Mouse (Mus musculus): ENCODE measurements around the gene Pacrg. TPM values are rescaled to one million over a fixed set of nuclear protein-coding genes. Genes with fewer than 3 reads are reported as not detected.

Gene Pacrg
- polyA plus RNA-seq, 1 experiment from 2014 or later, result 1.2 TPM

- Histone ChIP-seq H3K36me3 (ENCODE audit: control insufficient read depth, insufficient read depth, low read length) (no peaks in the 10 kb centered on the region), H3K4me1 (ENCODE audit: control insufficient read depth in 2 of 2, insufficient read depth in 2 of 2, low read length in 2 of 2) (peaks cover 4 to 8% of the 10 kb centered on the region in 2 experiments; a peak in 3 of 4 replicates), H3K9ac (ENCODE audit: low read length) (no peak overlapping the region), H3K27ac (replicated peaks in 1 of 2; ENCODE audit: control insufficient read depth in 1 of 2, insufficient read depth in 1 of 2, low read depth in 2 of 2, low read length in 2 of 2) (no peak overlapping the region), H3K4me2 (ENCODE audit: low read length) (no peak overlapping the region), H3K4me3 (ENCODE audit: control insufficient read depth in 1 of 2, insufficient read depth in 1 of 2, low read depth in 1 of 2, low read length in 2 of 2) (no peak overlapping the region), H3K27me3 (ENCODE audit: control insufficient read depth, insufficient read depth, low read length) (no peaks in the 10 kb centered on the region), H3K9me3 (ENCODE audit: control insufficient read depth, low read length) (no peaks in the 10 kb centered on the region)
- ATAC-seq (ENCODE audit: insufficient number of reproducible peaks, insufficient read depth, low FRiP score, low read depth), result no peak
- WGBS, result 75% methylated on average over 6 of the region's 6 CpGs
Observed at GRCm38 (mm10) chr17:10431849-10432524, 408.1 kb downstream of the Pacrg start.

- ATAC-seq (ENCODE audit: insufficient number of reproducible peaks, insufficient read depth, low FRiP score, low read depth), result no peak
- H3K4me2 ChIP-seq (ENCODE audit: low read length), result no peak overlapping the region
- no peak overlapping the region for H3K27ac ChIP-seq (replicated peaks in 1 of 2; ENCODE audit: control insufficient read depth in 1 of 2, insufficient read depth in 1 of 2, low read depth in 2 of 2, low read length in 2 of 2)
- peaks cover 4 to 7% of the 10 kb centered on the region in 2 experiments; a peak in 3 of 4 replicates for H3K4me1 ChIP-seq (ENCODE audit: control insufficient read depth in 2 of 2, insufficient read depth in 2 of 2, low read length in 2 of 2)
- no peaks in the 10 kb centered on the region for H3K27me3 ChIP-seq (ENCODE audit: control insufficient read depth, insufficient read depth, low read length)
- H3K9me3 ChIP-seq (ENCODE audit: control insufficient read depth, low read length), result no peaks in the 10 kb centered on the region
- H3K36me3 ChIP-seq (ENCODE audit: control insufficient read depth, insufficient read depth, low read length), result no peaks in the 10 kb centered on the region
- no peak overlapping the region for H3K4me3 ChIP-seq (ENCODE audit: control insufficient read depth in 1 of 2, insufficient read depth in 1 of 2, low read depth in 1 of 2, low read length in 2 of 2)
- no peak overlapping the region for H3K9ac ChIP-seq (ENCODE audit: low read length)
- 75% methylated on average over 4 of the region's 4 CpGs for WGBS
Observed at GRCm38 (mm10) chr17:10430831-10431230, 409.3 kb downstream of the Pacrg start.

- ATAC-seq (ENCODE audit: insufficient number of reproducible peaks, insufficient read depth, low FRiP score, low read depth), result no peak
- Histone ChIP-seq H3K4me2 (ENCODE audit: low read length) (no peak overlapping the region), H3K9me3 (ENCODE audit: control insufficient read depth, low read length) (no peaks in the 10 kb centered on the region), H3K4me3 (ENCODE audit: control insufficient read depth in 1 of 2, insufficient read depth in 1 of 2, low read depth in 1 of 2, low read length in 2 of 2) (no peak overlapping the region), H3K4me1 (ENCODE audit: control insufficient read depth in 2 of 2, insufficient read depth in 2 of 2, low read length in 2 of 2) (peaks cover 0 to 3% of the 10 kb centered on the region in 2 experiments; a peak in 1 of 4 replicates), H3K36me3 (ENCODE audit: control insufficient read depth, insufficient read depth, low read length) (no peaks in the 10 kb centered on the region), H3K9ac (ENCODE audit: low read length) (no peak overlapping the region), H3K27ac (replicated peaks in 1 of 2; ENCODE audit: control insufficient read depth in 1 of 2, insufficient read depth in 1 of 2, low read depth in 2 of 2, low read length in 2 of 2) (no peak overlapping the region), H3K27me3 (ENCODE audit: control insufficient read depth, insufficient read depth, low read length) (no peaks in the 10 kb centered on the region)
- 87% methylated on average over 11 of the region's 11 CpGs for WGBS
Observed at GRCm38 (mm10) chr17:10429406-10429805, 410.7 kb downstream of the Pacrg start.

GRCm38 (mm10) chr17:10425311-10425710 is 414.8 kb downstream of the Pacrg start:
- H3K4me1 ChIP-seq (ENCODE audit: control insufficient read depth in 2 of 2, insufficient read depth in 2 of 2, low read length in 2 of 2), result no peaks in the 10 kb centered on the region
- no peaks in the 10 kb centered on the region for H3K27me3 ChIP-seq (ENCODE audit: control insufficient read depth, insufficient read depth, low read length)
- no peak overlapping the region for H3K27ac ChIP-seq (replicated peaks in 1 of 2; ENCODE audit: control insufficient read depth in 1 of 2, insufficient read depth in 1 of 2, low read depth in 2 of 2, low read length in 2 of 2)
- H3K4me2 ChIP-seq (ENCODE audit: low read length), result no peak overlapping the region
- 77% methylated on average over 5 of the region's 5 CpGs for WGBS
- no peaks in the 10 kb centered on the region for H3K9me3 ChIP-seq (ENCODE audit: control insufficient read depth, low read length)
- ATAC-seq (ENCODE audit: insufficient number of reproducible peaks, insufficient read depth, low FRiP score, low read depth), result no peak
- H3K4me3 ChIP-seq (ENCODE audit: control insufficient read depth in 1 of 2, insufficient read depth in 1 of 2, low read depth in 1 of 2, low read length in 2 of 2), result no peak overlapping the region
- H3K36me3 ChIP-seq (ENCODE audit: control insufficient read depth, insufficient read depth, low read length), result no peaks in the 10 kb centered on the region
- no peak overlapping the region for H3K9ac ChIP-seq (ENCODE audit: low read length)

GRCm38 (mm10) chr17:10417558-10418253 is 422.4 kb downstream of the Pacrg start:
- no peaks in the 10 kb centered on the region for H3K9me3 ChIP-seq (ENCODE audit: control insufficient read depth, low read length)
- WGBS, result 59% methylated on average over 7 of the region's 7 CpGs
- H3K4me1 ChIP-seq (ENCODE audit: control insufficient read depth in 2 of 2, insufficient read depth in 2 of 2, low read length in 2 of 2), result peaks cover 32 to 46% of the 10 kb centered on the region in 2 experiments
- no peak for ATAC-seq (ENCODE audit: insufficient number of reproducible peaks, insufficient read depth, low FRiP score, low read depth)
- peak overlapping the region; percentile 74 to 91 for H3K27ac ChIP-seq (replicated peaks in 1 of 2; ENCODE audit: control insufficient read depth in 1 of 2, insufficient read depth in 1 of 2, low read depth in 2 of 2, low read length in 2 of 2)
- H3K27me3 ChIP-seq (ENCODE audit: control insufficient read depth, insufficient read depth, low read length), result no peaks in the 10 kb centered on the region
- no peaks in the 10 kb centered on the region for H3K36me3 ChIP-seq (ENCODE audit: control insufficient read depth, insufficient read depth, low read length)
- no peak overlapping the region for H3K4me3 ChIP-seq (ENCODE audit: control insufficient read depth in 1 of 2, insufficient read depth in 1 of 2, low read depth in 1 of 2, low read length in 2 of 2)
- H3K9ac ChIP-seq (ENCODE audit: low read length), result no peak overlapping the region
- no peak overlapping the region for H3K4me2 ChIP-seq (ENCODE audit: low read length)

GRCm38 (mm10) chr17:10416995-10417394 is 423.1 kb downstream of the Pacrg start:
- Histone ChIP-seq H3K4me1 (ENCODE audit: control insufficient read depth in 2 of 2, insufficient read depth in 2 of 2, low read length in 2 of 2) (peaks cover 34 to 46% of the 10 kb centered on the region in 2 experiments), H3K4me3 (ENCODE audit: control insufficient read depth in 1 of 2, insufficient read depth in 1 of 2, low read depth in 1 of 2, low read length in 2 of 2) (no peak overlapping the region), H3K4me2 (ENCODE audit: low read length) (no peak overlapping the region), H3K36me3 (ENCODE audit: control insufficient read depth, insufficient read depth, low read length) (no peaks in the 10 kb centered on the region), H3K27ac (replicated peaks in 1 of 2; ENCODE audit: control insufficient read depth in 1 of 2, insufficient read depth in 1 of 2, low read depth in 2 of 2, low read length in 2 of 2) (peak overlapping the region; percentile 74 to 91), H3K9ac (ENCODE audit: low read length) (no peak overlapping the region), H3K27me3 (ENCODE audit: control insufficient read depth, insufficient read depth, low read length) (no peaks in the 10 kb centered on the region), H3K9me3 (ENCODE audit: control insufficient read depth, low read length) (no peaks in the 10 kb centered on the region)
- peak; percentile 52; the same call in 1 of the 2 replicates for ATAC-seq (ENCODE audit: insufficient number of reproducible peaks, insufficient read depth, low FRiP score, low read depth)
- WGBS, result 21% methylated on average over 4 of the region's 4 CpGs

GRCm38 (mm10) chr17:10416101-10416500 is 424.0 kb downstream of the Pacrg start:
- Histone ChIP-seq H3K36me3 (ENCODE audit: control insufficient read depth, insufficient read depth, low read length) (no peaks in the 10 kb centered on the region), H3K4me2 (ENCODE audit: low read length) (no peak overlapping the region), H3K9ac (ENCODE audit: low read length) (0 out of 2 replicates have a peak overlapping the region, but pooled peaks have one; percentile 3), H3K9me3 (ENCODE audit: control insufficient read depth, low read length) (no peaks in the 10 kb centered on the region), H3K4me1 (ENCODE audit: control insufficient read depth in 2 of 2, insufficient read depth in 2 of 2, low read length in 2 of 2) (peaks cover 34 to 46% of the 10 kb centered on the region in 2 experiments), H3K27me3 (ENCODE audit: control insufficient read depth, insufficient read depth, low read length) (no peaks in the 10 kb centered on the region), H3K4me3 (ENCODE audit: control insufficient read depth in 1 of 2, insufficient read depth in 1 of 2, low read depth in 1 of 2, low read length in 2 of 2) (no peak overlapping the region), H3K27ac (replicated peaks in 1 of 2; ENCODE audit: control insufficient read depth in 1 of 2, insufficient read depth in 1 of 2, low read depth in 2 of 2, low read length in 2 of 2) (peak overlapping the region in 1 of 2 experiments; percentile 91; a peak in 3 of 4 replicates)
- ATAC-seq (ENCODE audit: insufficient number of reproducible peaks, insufficient read depth, low FRiP score, low read depth), result no peak
- 84% methylated on average over 4 of the region's 4 CpGs for WGBS

All from heart, embryonic 14.5 days (tissue).